23 mouse cellular contexts compared by ENCODE assay signal in genomic region chr3:89199839-89200238, GRCm38 (mm10). TPM values are rescaled to one million over a fixed set of nuclear protein-coding genes. Genes with fewer than 3 reads are reported as not detected.
DNase-seq lines count a peak whose midpoint lies in the region; ATAC-seq and TF ChIP-seq lines count a peak whose summit lies in the region.
"Had no signal": no experiment of that assay in that cellular context is flagged by ENCODE, and none has a peak within 500 bp of the region (broad histone marks: within the 10 kb centered on the region; RNA-seq: fewer than 3 reads in every experiment).

No protein-coding gene starts in this region.

- no peak overlapping the region for H3K27ac ChIP-seq in MEL (ENCODE audit: control insufficient read depth, low read depth, low read length)
- H3K27ac ChIP-seq in bone marrow macrophage, adult 2 months (ENCODE audit: insufficient read depth, low read depth, low read length): peak overlapping the region; percentile 47
- H3K27ac ChIP-seq in kidney, embryonic 15.5 days: no peak overlapping the region
- H3K27ac ChIP-seq: gastrocnemius, adult 2 months; heart, embryonic 13.5 days; hindbrain, embryonic 15.5 days had no signal

- no peak; a peak in 1 of 4 replicates for TF ChIP-seq EP300 in MEL (IDR thresholded peaks at IDR 0.05; ENCODE audit: low read depth in 1 of 2, low read length in 2 of 2)

- ATAC-seq in kidney, embryonic 15.5 days (replicated peaks; ENCODE audit: low FRiP score): no peak
- no peak for ATAC-seq in activated CD4-positive, CD25-positive, alpha-beta regulatory T cell, adult 4 months
- ATAC-seq: CD4-positive, CD25-positive, alpha-beta regulatory T cell, adult 4 months; forebrain, embryonic 14.5 days; forebrain, postnatal 0 days; intestine, postnatal 0 days; Patski had no signal

- H3K9ac ChIP-seq in MEL (ENCODE audit: control insufficient read depth, low read depth, low read length, poor library complexity, severe bottlenecking): no peak overlapping the region
- no peak overlapping the region for H3K9ac ChIP-seq in kidney, embryonic 15.5 days
- H3K9ac ChIP-seq: forebrain, postnatal 0 days; heart, embryonic 13.5 days; hindbrain, embryonic 15.5 days had no signal

- H3K36me3 ChIP-seq in MEL (ENCODE audit: control insufficient read depth in 1 of 2, insufficient read depth in 2 of 2, low read length in 2 of 2): peaks cover 0 to 14% of the 10 kb centered on the region in 2 experiments; a peak in 2 of 4 replicates
- H3K36me3 ChIP-seq in kidney, embryonic 15.5 days: 0 out of 2 replicates have a peak, but pooled peaks cover 6% of the 10 kb centered on the region

- H3K27me3 ChIP-seq in MEL (ENCODE audit: control insufficient read depth in 1 of 2, insufficient read depth in 2 of 2, low read length in 2 of 2): no peaks in the 10 kb centered on the region
- no peaks in the 10 kb centered on the region for H3K27me3 ChIP-seq in kidney, embryonic 15.5 days
- H3K27me3 ChIP-seq: heart, embryonic 13.5 days; hindbrain, embryonic 15.5 days; Patski had no signal

- DNase-seq in 416B (ENCODE audit: low read depth): peak; percentile 74
- DNase-seq in MEL (ENCODE audit: low read depth, low spot score): peak; percentile 65
- no peak for DNase-seq in urinary bladder, postnatal 4 days (ENCODE audit: low spot score in 2 of 2)
- DNase-seq: adrenal gland, adult 8-10 months; adrenal gland, postnatal 25 days; cerebellum, adult 18-20 months; cerebellum, adult 9-10 months; cerebellum, postnatal 14 days; forebrain, postnatal 0 days; gastrocnemius, adult 2 months; gastrocnemius, postnatal 14 days; heart, adult 18-20 months; heart, postnatal 14 days; heart, postnatal 4 days had no signal

- TF ChIP-seq POLR2A in MEL (IDR thresholded peaks at IDR 0.05; ENCODE audit: control insufficient read depth in 1 of 2, insufficient read depth in 1 of 2, low read depth in 1 of 2, low read length in 2 of 2, poor library complexity in 1 of 2): no peak
- no peak for TF ChIP-seq POLR2A in bone marrow macrophage, adult 2 months (IDR thresholded peaks at IDR 0.05; ENCODE audit: borderline replicate concordance, low read depth, low read length)

- H3K4me3 ChIP-seq in MEL (ENCODE audit: control insufficient read depth in 1 of 2, insufficient read depth in 1 of 2, low read depth in 2 of 2, low read length in 2 of 2): no peak overlapping the region
- no peak overlapping the region for H3K4me3 ChIP-seq in bone marrow macrophage, adult 2 months (ENCODE audit: insufficient read depth, low read length)
- H3K4me3 ChIP-seq in kidney, embryonic 15.5 days (replicated peaks): no peak overlapping the region
- H3K4me3 ChIP-seq: gastrocnemius, adult 2 months; heart, embryonic 13.5 days; hindbrain, embryonic 15.5 days had no signal

- WGBS in kidney, embryonic 15.5 days: 74% methylated on average over 3 of the region's 3 CpGs

- TF ChIP-seq RAD21 in MEL (IDR thresholded peaks at IDR 0.05; ENCODE audit: low read depth, low read length): no peak

- H3K9me3 ChIP-seq in MEL (replicated peaks; ENCODE audit: insufficient read depth, low read length): no peaks in the 10 kb centered on the region
- H3K9me3 ChIP-seq in kidney, embryonic 15.5 days (replicated peaks): no peaks in the 10 kb centered on the region
- H3K9me3 ChIP-seq: heart, embryonic 13.5 days; hindbrain, embryonic 15.5 days had no signal

- no peak overlapping the region for H3K4me2 ChIP-seq in kidney, embryonic 15.5 days
- H3K4me2 ChIP-seq: heart, embryonic 13.5 days; hindbrain, embryonic 15.5 days had no signal

- peaks cover 3 to 9% of the 10 kb centered on the region in 2 experiments for H3K4me1 ChIP-seq in MEL (ENCODE audit: control insufficient read depth in 1 of 2, insufficient read depth in 2 of 2, low read length in 2 of 2)
- H3K4me1 ChIP-seq in bone marrow macrophage, adult 2 months (ENCODE audit: control insufficient read depth, insufficient read depth, low read length): peaks cover 14% of the 10 kb centered on the region
- H3K4me1 ChIP-seq in kidney, embryonic 15.5 days: peaks cover 23% of the 10 kb centered on the region

- peaks cover 6% of the 10 kb centered on the region for H3K79me2 ChIP-seq in MEL (ENCODE audit: control insufficient read depth, insufficient read depth, low read length, poor library complexity)

- TF ChIP-seq CTCF in MEL (IDR thresholded peaks at IDR 0.05 in 2 of 3, conservative IDR thresholded peaks at IDR 0.05 in 1 of 3; ENCODE audit: control insufficient read depth in 1 of 3, insufficient read depth in 1 of 3, low read depth in 2 of 3, low read length in 3 of 3, poor library complexity in 1 of 3, severe bottlenecking in 1 of 3): no peak
- TF ChIP-seq CTCF in bone marrow macrophage, adult 2 months (IDR thresholded peaks at IDR 0.05; ENCODE audit: low read depth, low read length): no peak

TF ChIP-seq in MEL, 35 proteins besides CTCF, POLR2A, EP300 and RAD21:
- TF ChIP-seq MAX (IDR thresholded peaks at IDR 0.05; ENCODE audit: low read length): no peak
- peak; percentile 73 for TF ChIP-seq HCFC1 (IDR thresholded peaks at IDR 0.05; ENCODE audit: low read depth, low read length)
- no peak for TF ChIP-seq ZNF384 (IDR thresholded peaks at IDR 0.05; ENCODE audit: low read depth, low read length)
- peak; percentile 58; the same call in 1 of the 2 replicates for TF ChIP-seq USF1 (IDR thresholded peaks at IDR 0.05; ENCODE audit: low read depth, low read length)
- TF ChIP-seq KAT2A (conservative IDR thresholded peaks at IDR 0.05; ENCODE audit: low read depth, low read length): no peak
- no peak for TF ChIP-seq MAFK (IDR thresholded peaks at IDR 0.05; ENCODE audit: borderline replicate concordance, low read depth, low read length)
- TF ChIP-seq GABPA (IDR thresholded peaks at IDR 0.05; ENCODE audit: low read depth, low read length): no peak
- peak; percentile 30; the same call in 1 of the 2 replicates for TF ChIP-seq SIN3A (IDR thresholded peaks at IDR 0.05; ENCODE audit: low read length)
- no peak for TF ChIP-seq CHD2 (IDR thresholded peaks at IDR 0.05; ENCODE audit: low read length)
- TF ChIP-seq ELF1 (IDR thresholded peaks at IDR 0.05; ENCODE audit: low read depth, low read length): peak; percentile 72; the same call in 1 of the 2 replicates

RNA-seq across cellular contexts. Expression of gene Gba, which starts 2.9 kb away (rescaled TPM):
- 42.8 and 49.1 TPM in 2 replicates for total RNA-seq in MEL (2012; rRNA removed)
- polyA plus RNA-seq in MEL (2012; ENCODE audit: insufficient read depth in 1 of 2, insufficient read length in 2 of 2, low read depth in 1 of 2, low replicate concordance in 2 of 2, missing spikeins in 1 of 2): 10 to 100 TPM in 1 of 2 experiments, not detected in 1; 55.0 TPM
- 130 and 141 TPM in 2 replicates for polyA plus RNA-seq in bone marrow macrophage, adult 2 months (2012; ENCODE audit: insufficient read depth, insufficient read length, missing spikeins)
- 41.4 and 44.0 TPM in 2 replicates for polyA plus RNA-seq in kidney, embryonic 15.5 days (2015; fragmentation: Nextera tagmentation; extraction: Ambion mirVana)
- polyA plus RNA-seq in activated CD4-positive, CD25-positive, alpha-beta regulatory T cell, adult 4 months (2017; shearing (Covaris generic)): 10 to 100 TPM; 72.1 to 75.6 TPM

RNA-seq across cellular contexts. Expression of gene Thbs3, which starts 15.1 kb away (rescaled TPM):
- 1.8 and 3.4 TPM in 2 replicates for total RNA-seq in MEL (2012; rRNA removed)
- 1 to 10 TPM in 1 of 2 experiments, not detected in 1; 4.9 TPM for polyA plus RNA-seq in MEL (2012; ENCODE audit: insufficient read depth in 1 of 2, insufficient read length in 2 of 2, low read depth in 1 of 2, low replicate concordance in 2 of 2, missing spikeins in 1 of 2)
- polyA plus RNA-seq in bone marrow macrophage, adult 2 months (2012; ENCODE audit: insufficient read depth, insufficient read length, missing spikeins): 1.1 TPM in 1 of 2 replicates, not detected in the other
- 14.9 and 20.5 TPM in 2 replicates for polyA plus RNA-seq in kidney, embryonic 15.5 days (2015; fragmentation: Nextera tagmentation; extraction: Ambion mirVana)
- polyA plus RNA-seq in activated CD4-positive, CD25-positive, alpha-beta regulatory T cell, adult 4 months (2017; shearing (Covaris generic)): 1 to 10 TPM in 1 of 2 experiments, under 1 TPM in 1; 0.22 to 2.4 TPM

RNA-seq across cellular contexts. Expression of gene Fam189b, which starts 16.9 kb away (rescaled TPM):
- 6.2 and 7.0 TPM in 2 replicates for total RNA-seq in MEL (2012; rRNA removed)
- 10 to 100 TPM in 1 of 2 experiments, not detected in 1; 35.3 TPM for polyA plus RNA-seq in MEL (2012; ENCODE audit: insufficient read depth in 1 of 2, insufficient read length in 2 of 2, low read depth in 1 of 2, low replicate concordance in 2 of 2, missing spikeins in 1 of 2)
- 17.4 TPM in 2 replicates for polyA plus RNA-seq in bone marrow macrophage, adult 2 months (2012; ENCODE audit: insufficient read depth, insufficient read length, missing spikeins)
- polyA plus RNA-seq in kidney, embryonic 15.5 days (2015; fragmentation: Nextera tagmentation; extraction: Ambion mirVana): 37.1 and 50.4 TPM in 2 replicates
- polyA plus RNA-seq in activated CD4-positive, CD25-positive, alpha-beta regulatory T cell, adult 4 months (2017; shearing (Covaris generic)): 100 to 1,000 TPM; 158 to 168 TPM

RNA-seq across cellular contexts. Expression of gene Scamp3, which starts 22.6 kb away (rescaled TPM):
- 78.1 and 101 TPM in 2 replicates for total RNA-seq in MEL (2012; rRNA removed)
- 100 to 1,000 TPM in 1 of 2 experiments, not detected in 1; 287 TPM for polyA plus RNA-seq in MEL (2012; ENCODE audit: insufficient read depth in 1 of 2, insufficient read length in 2 of 2, low read depth in 1 of 2, low replicate concordance in 2 of 2, missing spikeins in 1 of 2)
- 76.5 and 77.9 TPM in 2 replicates for polyA plus RNA-seq in bone marrow macrophage, adult 2 months (2012; ENCODE audit: insufficient read depth, insufficient read length, missing spikeins)
- 122 and 133 TPM in 2 replicates for polyA plus RNA-seq in kidney, embryonic 15.5 days (2015; fragmentation: Nextera tagmentation; extraction: Ambion mirVana)
- polyA plus RNA-seq in activated CD4-positive, CD25-positive, alpha-beta regulatory T cell, adult 4 months (2017; shearing (Covaris generic)): 100 to 1,000 TPM; 160 to 182 TPM

RNA-seq across cellular contexts. Expression of gene Mtx1, which starts 27.0 kb away (rescaled TPM):
- 312 and 314 TPM in 2 replicates for total RNA-seq in MEL (2012; rRNA removed)
- 100 to 1,000 TPM in 1 of 2 experiments, not detected in 1; 369 TPM for polyA plus RNA-seq in MEL (2012; ENCODE audit: insufficient read depth in 1 of 2, insufficient read length in 2 of 2, low read depth in 1 of 2, low replicate concordance in 2 of 2, missing spikeins in 1 of 2)
- polyA plus RNA-seq in bone marrow macrophage, adult 2 months (2012; ENCODE audit: insufficient read depth, insufficient read length, missing spikeins): 66.1 and 66.8 TPM in 2 replicates
- polyA plus RNA-seq in kidney, embryonic 15.5 days (2015; fragmentation: Nextera tagmentation; extraction: Ambion mirVana): 211 and 219 TPM in 2 replicates
- 100 to 1,000 TPM in 1 of 2 experiments, 10 to 100 TPM in 1; 90.7 to 112 TPM for polyA plus RNA-seq in activated CD4-positive, CD25-positive, alpha-beta regulatory T cell, adult 4 months (2017; shearing (Covaris generic))

Comparison
In these comparisons a context has a peak if more than half of its experiments do, and no peak if none do; other contexts are left out.
1. DNase-seq: peak in 416B (single experiment) and MEL (single experiment); none in urinary bladder, postnatal 4 days (0 of 2).